25 mouse cellular contexts compared by ENCODE assay signal in genomic region chr13:36716708-36717107, GRCm38 (mm10). TPM values are rescaled to one million over a fixed set of nuclear protein-coding genes. Genes with fewer than 3 reads are reported as not detected.
DNase-seq lines count a peak whose midpoint lies in the region; ATAC-seq and TF ChIP-seq lines count a peak whose summit lies in the region.
"Had no signal": no experiment of that assay in that cellular context is flagged by ENCODE, and none has a peak within 500 bp of the region (broad histone marks: within the 10 kb centered on the region; RNA-seq: fewer than 3 reads in every experiment).

No protein-coding gene starts in this region.

- no peak for TF ChIP-seq CTCF in layer of hippocampus, adult 2 months (conservative IDR thresholded peaks at IDR 0.05)
- no peak for TF ChIP-seq CTCF in hindbrain, postnatal 0 days (IDR thresholded peaks at IDR 0.05; ENCODE audit: low read depth)
- no peak for TF ChIP-seq CTCF in thymus, adult 2 months (IDR thresholded peaks at IDR 0.05; ENCODE audit: borderline replicate concordance, control insufficient read depth, extremely low read depth, insufficient read depth, low read length, poor library complexity)

- no peak overlapping the region for H3K9ac ChIP-seq in forebrain, embryonic 14.5 days (ENCODE audit: low read length)
- H3K9ac ChIP-seq in hindbrain, postnatal 0 days (replicated peaks; ENCODE audit: low read length), result no peak overlapping the region
- no peak overlapping the region for H3K9ac ChIP-seq in neural tube, embryonic 13.5 days
- H3K9ac ChIP-seq: heart, embryonic 13.5 days; limb, embryonic 12.5 days; liver, postnatal 0 days had no signal

- WGBS in forebrain, embryonic 14.5 days, result 50% methylated on average over 2 of the region's 2 CpGs
- WGBS in forebrain, embryonic 10.5 days, result 51% methylated on average over 2 of the region's 2 CpGs
- 61% methylated on average over 2 of the region's 2 CpGs for WGBS in hindbrain, postnatal 0 days
- 64% methylated on average over 2 of the region's 2 CpGs for WGBS in neural tube, embryonic 13.5 days
- 81% methylated on average over 2 of the region's 2 CpGs for WGBS in thymus, adult 2 months

- no peak overlapping the region for H3K27ac ChIP-seq in forebrain, embryonic 14.5 days (ENCODE audit: low read depth, low read length)
- H3K27ac ChIP-seq in forebrain, embryonic 10.5 days, result no peak overlapping the region
- peak overlapping the region; percentile 68 for H3K27ac ChIP-seq in layer of hippocampus, adult 2 months
- no peak overlapping the region for H3K27ac ChIP-seq in hindbrain, postnatal 0 days
- H3K27ac ChIP-seq in neural tube, embryonic 13.5 days (replicated peaks), result no peak overlapping the region
- H3K27ac ChIP-seq in thymus, adult 2 months (ENCODE audit: control insufficient read depth, insufficient read depth, low read length), result no peak overlapping the region
- H3K27ac ChIP-seq: heart, embryonic 13.5 days; limb, embryonic 12.5 days; macrophage had no signal

- ATAC-seq in forebrain, embryonic 14.5 days, result peak; percentile 85; the same call in 1 of the 2 replicates
- ATAC-seq in hindbrain, postnatal 0 days, result peak; percentile 61; the same call in 1 of the 2 replicates
- ATAC-seq in neural tube, embryonic 13.5 days (ENCODE audit: low read depth), result peak; percentile 79; the same call in 1 of the 2 replicates
- ATAC-seq: inflammation-experienced regulatory T-cells, adult 6 months; liver, postnatal 0 days; lung, postnatal 0 days had no signal

- H3K27me3 ChIP-seq in forebrain, embryonic 14.5 days (replicated peaks; ENCODE audit: control insufficient read depth, insufficient read depth, low read length), result no peaks in the 10 kb centered on the region
- H3K27me3 ChIP-seq in forebrain, embryonic 10.5 days (ENCODE audit: poor library complexity, severe bottlenecking), result peaks cover 20% of the 10 kb centered on the region
- H3K27me3 ChIP-seq in hindbrain, postnatal 0 days (ENCODE audit: insufficient read depth, low read length), result 0 out of 2 replicates have a peak, but pooled peaks cover 3% of the 10 kb centered on the region
- H3K27me3 ChIP-seq in neural tube, embryonic 13.5 days, result peaks cover 19% of the 10 kb centered on the region
- H3K27me3 ChIP-seq in thymus, adult 2 months (ENCODE audit: control insufficient read depth, insufficient read depth, low read length), result no peaks in the 10 kb centered on the region

- no peaks in the 10 kb centered on the region for H3K9me3 ChIP-seq in forebrain, embryonic 14.5 days (replicated peaks; ENCODE audit: control insufficient read depth, low read length)
- no peaks in the 10 kb centered on the region for H3K9me3 ChIP-seq in forebrain, embryonic 10.5 days
- no peaks in the 10 kb centered on the region for H3K9me3 ChIP-seq in hindbrain, postnatal 0 days (ENCODE audit: low read length)
- no peaks in the 10 kb centered on the region for H3K9me3 ChIP-seq in neural tube, embryonic 13.5 days
- H3K9me3 ChIP-seq: heart, embryonic 13.5 days; limb, embryonic 12.5 days had no signal

- no peaks in the 10 kb centered on the region for H3K36me3 ChIP-seq in forebrain, embryonic 14.5 days (ENCODE audit: control insufficient read depth, insufficient read depth, low read length)
- no peaks in the 10 kb centered on the region for H3K36me3 ChIP-seq in forebrain, embryonic 10.5 days (replicated peaks)
- H3K36me3 ChIP-seq in hindbrain, postnatal 0 days (ENCODE audit: insufficient read depth, low read length), result no peaks in the 10 kb centered on the region
- no peaks in the 10 kb centered on the region for H3K36me3 ChIP-seq in neural tube, embryonic 13.5 days
- no peaks in the 10 kb centered on the region for H3K36me3 ChIP-seq in thymus, adult 2 months (ENCODE audit: control insufficient read depth, insufficient read depth, low read length)
- H3K36me3 ChIP-seq: heart, embryonic 13.5 days; limb, embryonic 12.5 days had no signal

- no peak overlapping the region for H3K4me3 ChIP-seq in forebrain, embryonic 14.5 days (ENCODE audit: low read depth, low read length)
- H3K4me3 ChIP-seq in forebrain, embryonic 10.5 days, result no peak overlapping the region
- no peak overlapping the region for H3K4me3 ChIP-seq in layer of hippocampus, adult 2 months
- H3K4me3 ChIP-seq in hindbrain, postnatal 0 days (ENCODE audit: low read length), result no peak overlapping the region
- no peak overlapping the region for H3K4me3 ChIP-seq in neural tube, embryonic 13.5 days
- no peak overlapping the region for H3K4me3 ChIP-seq in thymus, adult 2 months (ENCODE audit: control insufficient read depth, insufficient read depth, low read length)
- H3K4me3 ChIP-seq: heart, embryonic 13.5 days; limb, embryonic 12.5 days; myocyte had no signal

- no peak overlapping the region for H3K4me2 ChIP-seq in forebrain, embryonic 14.5 days (ENCODE audit: low read length)
- H3K4me2 ChIP-seq in hindbrain, postnatal 0 days (ENCODE audit: low read depth, low read length), result no peak overlapping the region
- H3K4me2 ChIP-seq in neural tube, embryonic 13.5 days, result no peak overlapping the region
- H3K4me2 ChIP-seq: heart, embryonic 13.5 days; limb, embryonic 12.5 days; liver, embryonic 11.5 days had no signal

- DNase-seq in forebrain, embryonic 14.5 days (ENCODE audit: low spot score), result peak; percentile 75
- DNase-seq in forebrain, embryonic 10.5 days (ENCODE audit: extremely low spot score, low spot score), result no peak
- DNase-seq in layer of hippocampus, adult 2 months (ENCODE audit: low spot score in 2 of 2), result no peak
- no peak for DNase-seq in layer of hippocampus, adult 9-10 months (ENCODE audit: low spot score)
- peak; percentile 42 for DNase-seq in hindbrain, postnatal 0 days (ENCODE audit: low spot score)
- no peak for DNase-seq in thymus, adult 2 months
- no peak for DNase-seq in thymus, postnatal 36 days
- DNase-seq: adrenal gland, postnatal 10 days; cerebellum, adult 9-10 months; gastrocnemius, postnatal 25 days; kidney, adult 8-10 months; kidney, postnatal 25 days; liver, postnatal 0 days; retina, postnatal 1 day; right cerebral cortex, postnatal 25 days; spleen, adult 18-20 months; thymus, postnatal 4 days had no signal

- TF ChIP-seq POLR2A in thymus, adult 2 months (IDR thresholded peaks at IDR 0.05; ENCODE audit: control insufficient read depth, extremely low read depth, insufficient read depth, low read length, poor library complexity), result no peak

- H3K4me1 ChIP-seq in forebrain, embryonic 14.5 days (ENCODE audit: control insufficient read depth, insufficient read depth, low read length), result no peaks in the 10 kb centered on the region
- H3K4me1 ChIP-seq in forebrain, embryonic 10.5 days, result no peaks in the 10 kb centered on the region
- H3K4me1 ChIP-seq in hindbrain, postnatal 0 days (ENCODE audit: insufficient read depth, low read length), result no peaks in the 10 kb centered on the region
- no peaks in the 10 kb centered on the region for H3K4me1 ChIP-seq in neural tube, embryonic 13.5 days (replicated peaks)
- no peaks in the 10 kb centered on the region for H3K4me1 ChIP-seq in thymus, adult 2 months (replicated peaks; ENCODE audit: control insufficient read depth, insufficient read depth, low read length)
- H3K4me1 ChIP-seq: heart, embryonic 13.5 days; limb, embryonic 12.5 days had no signal

RNA-seq across cellular contexts. Expression of gene Nrn1, which starts 18.2 kb away (rescaled TPM):
- polyA plus RNA-seq in forebrain, embryonic 14.5 days (2014; fragmentation: Nextera tagmentation; extraction: Ambion mirVana), result 56.5 and 58.6 TPM in 2 replicates
- 6.9 and 10.4 TPM in 2 replicates for polyA plus RNA-seq in forebrain, embryonic 10.5 days (2016; fragmentation: Nextera tagmentation; extraction: Ambion mirVana)
- total RNA-seq in layer of hippocampus, adult 2 months (2021), result 100 to 1,000 TPM; 293 to 318 TPM
- 112 and 125 TPM in 2 replicates for total RNA-seq in hindbrain, postnatal 0 days (2014; rRNA removed)
- 73.8 and 76.0 TPM in 2 replicates for polyA plus RNA-seq in hindbrain, postnatal 0 days (2015; fragmentation: Nextera tagmentation; extraction: Ambion mirVana)
- polyA plus RNA-seq in neural tube, embryonic 13.5 days (2015; fragmentation: Nextera tagmentation; extraction: Ambion mirVana), result 74.3 and 74.7 TPM in 2 replicates
- 1.1 and 1.9 TPM in 2 replicates for polyA plus RNA-seq in thymus, adult 2 months (2012; rRNA removed)
- polyA plus RNA-seq: macrophage had no signal

Comparison
In these comparisons a context has a peak if more than half of its experiments do, and no peak if none do; other contexts are left out.
1. DNase-seq: peak in forebrain, embryonic 14.5 days (single experiment) and hindbrain, postnatal 0 days (single experiment); none in forebrain, embryonic 10.5 days (single experiment), layer of hippocampus, adult 2 months (0 of 2), layer of hippocampus, adult 9-10 months (single experiment), thymus, adult 2 months (single experiment) and thymus, postnatal 36 days (0 of 2).
2. Peak in every context shown above with its lines, with median percentiles within 50 percentile points of each other: ATAC-seq.